Mouse (Mus musculus): ENCODE measurements around the gene Dnajb13. TPM values are rescaled to one million over a fixed set of nuclear protein-coding genes. Genes with fewer than 3 reads are reported as not detected.

The Dnajb13 gene
- 0.52 and 0.74 TPM in 2 replicates for polyA plus RNA-seq (2015; fragmentation: Nextera tagmentation; extraction: Ambion mirVana)

GRCm38 (mm10) chr7:100514573-100514972, at the start of gene Dnajb13:
TSS of gene Dnajb13 (minus strand) at chr7:100514960.
- H3K4me1 ChIP-seq = 0 out of 2 replicates have a peak, but pooled peaks cover 4% of the 10 kb centered on the region

GRCm38 (mm10) chr7:100561861-100562587, 47.3 kb upstream of the Dnajb13 start:
- Histone ChIP-seq H3K27ac (no peak overlapping the region), H3K4me2 (no peak overlapping the region), H3K36me3 (peaks cover 5% of the 10 kb centered on the region; the same call in 1 of the 2 replicates), H3K9me3 (no peaks in the 10 kb centered on the region), H3K27me3 (replicated peaks) (no peaks in the 10 kb centered on the region), H3K9ac (no peak overlapping the region), H3K4me1 (no peaks in the 10 kb centered on the region), H3K4me3 (replicated peaks) (no peak overlapping the region)
- 79% methylated on average over 11 of the region's 11 CpGs for WGBS
- ATAC-seq (ENCODE audit: insufficient read depth, low FRiP score, low read depth) = no peak

More at GRCm38 (mm10) chr7:100514573-100514972, at the start of gene Dnajb13:
- Histone ChIP-seq H3K4me3 (replicated peaks) (no peak within 1 kb of the TSS), H3K27ac (no peak within 1 kb of the TSS), H3K9me3 (no peaks in the 10 kb centered on the region), H3K27me3 (replicated peaks) (no peaks in the 10 kb centered on the region), H3K36me3 (no peaks in the 10 kb centered on the region), H3K4me2 (no peak within 1 kb of the TSS), H3K9ac (no peak within 1 kb of the TSS)
- WGBS = 50% methylated on average over 11 of the region's 11 CpGs
- no peak for ATAC-seq (ENCODE audit: insufficient read depth, low FRiP score, low read depth)

GRCm38 (mm10) chr7:100559331-100559730, 44.6 kb upstream of the Dnajb13 start:
- H3K36me3 ChIP-seq = no peaks in the 10 kb centered on the region
- peaks cover 4% of the 10 kb centered on the region; the same call in 1 of the 2 replicates for H3K4me1 ChIP-seq
- H3K27ac ChIP-seq = no peak overlapping the region
- ATAC-seq (ENCODE audit: insufficient read depth, low FRiP score, low read depth) = peak; percentile 27; the same call in 1 of the 2 replicates
- no peaks in the 10 kb centered on the region for H3K9me3 ChIP-seq
- no peak overlapping the region for H3K4me3 ChIP-seq (replicated peaks)
- 66% methylated on average over 4 of the region's 4 CpGs for WGBS
- no peaks in the 10 kb centered on the region for H3K27me3 ChIP-seq (replicated peaks)
- H3K4me2 ChIP-seq = no peak overlapping the region
- H3K9ac ChIP-seq = no peak overlapping the region

GRCm38 (mm10) chr7:100557241-100557640, 42.5 kb upstream of the Dnajb13 start:
- no peak overlapping the region for H3K4me2 ChIP-seq
- no peak overlapping the region for H3K27ac ChIP-seq
- H3K4me3 ChIP-seq (replicated peaks) = no peak overlapping the region
- no peaks in the 10 kb centered on the region for H3K9me3 ChIP-seq
- no peak overlapping the region for H3K9ac ChIP-seq
- H3K27me3 ChIP-seq (replicated peaks) = no peaks in the 10 kb centered on the region
- 71% methylated on average over 5 of the region's 5 CpGs for WGBS
- H3K4me1 ChIP-seq = peaks cover 4% of the 10 kb centered on the region; the same call in 1 of the 2 replicates
- H3K36me3 ChIP-seq = no peaks in the 10 kb centered on the region
- ATAC-seq (ENCODE audit: insufficient read depth, low FRiP score, low read depth) = no peak

DNA sequence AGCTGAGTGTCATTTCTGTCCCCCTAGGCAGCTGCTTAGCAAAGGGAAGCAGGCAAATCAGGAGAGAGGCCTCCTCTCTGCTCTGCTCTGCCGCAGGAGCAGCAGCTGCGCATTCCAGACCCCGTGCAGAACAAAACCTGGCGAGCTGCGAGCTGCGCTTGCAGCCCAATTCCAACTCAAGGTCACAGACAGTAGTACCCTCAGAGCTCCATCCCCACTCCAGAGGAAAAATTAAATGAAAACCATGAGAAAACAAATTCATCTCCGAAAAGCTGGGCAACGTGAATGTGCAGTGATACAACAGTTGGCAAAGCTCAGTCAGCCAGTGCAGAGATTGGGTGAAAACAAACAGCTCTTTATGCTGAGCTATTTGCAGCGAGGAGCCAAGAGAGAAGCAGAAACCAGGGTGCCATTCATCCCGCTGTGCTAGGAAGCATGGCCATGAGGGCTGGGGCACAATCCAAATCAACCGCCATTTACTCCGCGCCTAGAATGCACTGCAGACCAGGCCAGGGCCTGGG, 40.7 kb upstream of the Dnajb13 start:
- ATAC-seq (ENCODE audit: insufficient read depth, low FRiP score, low read depth) = peak; percentile 28; the same call in 1 of the 2 replicates
- 40% methylated on average over 13 of the region's 13 CpGs for WGBS
- H3K27ac ChIP-seq = peak overlapping the region; percentile 82
- H3K27me3 ChIP-seq (replicated peaks) = no peaks in the 10 kb centered on the region
- peaks cover 4% of the 10 kb centered on the region; the same call in 1 of the 2 replicates for H3K4me1 ChIP-seq
- H3K36me3 ChIP-seq = no peaks in the 10 kb centered on the region
- H3K4me3 ChIP-seq (replicated peaks) = no peak overlapping the region
- H3K9me3 ChIP-seq = no peaks in the 10 kb centered on the region
- H3K4me2 ChIP-seq = peak overlapping the region; percentile 6
- no peak overlapping the region for H3K9ac ChIP-seq

DNA sequence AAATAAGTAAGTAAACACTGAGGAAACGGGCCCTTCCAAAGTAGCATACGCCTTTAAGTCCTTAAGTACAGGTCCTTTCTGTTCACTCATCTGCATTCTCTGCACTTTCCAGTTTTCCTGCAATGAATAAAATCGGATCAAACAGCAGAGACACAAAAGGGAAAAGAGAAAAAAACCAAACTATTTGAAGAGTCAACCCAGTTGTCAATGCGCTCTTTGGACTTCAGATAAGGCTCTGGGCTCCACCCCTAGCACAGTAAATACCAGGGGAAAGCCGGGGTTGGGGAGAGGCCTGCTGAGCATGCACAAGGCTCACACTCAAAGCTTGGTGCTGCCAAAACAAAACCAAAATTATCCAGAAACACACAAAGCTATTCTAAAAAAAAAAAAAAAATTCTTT, 40.2 kb upstream of the Dnajb13 start:
- Histone ChIP-seq H3K4me3 (replicated peaks) (no peak overlapping the region), H3K4me1 (peaks cover 4% of the 10 kb centered on the region; the same call in 1 of the 2 replicates), H3K9ac (no peak overlapping the region), H3K4me2 (no peak overlapping the region), H3K27ac (peak overlapping the region; percentile 82), H3K27me3 (replicated peaks) (no peaks in the 10 kb centered on the region), H3K9me3 (no peaks in the 10 kb centered on the region), H3K36me3 (no peaks in the 10 kb centered on the region)
- 0 out of 2 replicates have a peak, but pooled peaks have one; percentile 80 for ATAC-seq (ENCODE audit: insufficient read depth, low FRiP score, low read depth)
- 50% methylated on average over 5 of the region's 5 CpGs for WGBS

- Histone ChIP-seq H3K9me3 (no peaks in the 10 kb centered on the region), H3K36me3 (peaks cover 5% of the 10 kb centered on the region; the same call in 1 of the 2 replicates), H3K9ac (no peak overlapping the region), H3K27ac (no peak overlapping the region), H3K27me3 (replicated peaks) (no peaks in the 10 kb centered on the region), H3K4me3 (replicated peaks) (no peak overlapping the region), H3K4me2 (no peak overlapping the region), H3K4me1 (peaks cover 3% of the 10 kb centered on the region; the same call in 1 of the 2 replicates)
- no peak for ATAC-seq (ENCODE audit: insufficient read depth, low FRiP score, low read depth)
- WGBS = 56% methylated on average over 5 of the region's 5 CpGs
Measured at GRCm38 (mm10) chr7:100550338-100551007, 35.7 kb upstream of the Dnajb13 start.

DNA sequence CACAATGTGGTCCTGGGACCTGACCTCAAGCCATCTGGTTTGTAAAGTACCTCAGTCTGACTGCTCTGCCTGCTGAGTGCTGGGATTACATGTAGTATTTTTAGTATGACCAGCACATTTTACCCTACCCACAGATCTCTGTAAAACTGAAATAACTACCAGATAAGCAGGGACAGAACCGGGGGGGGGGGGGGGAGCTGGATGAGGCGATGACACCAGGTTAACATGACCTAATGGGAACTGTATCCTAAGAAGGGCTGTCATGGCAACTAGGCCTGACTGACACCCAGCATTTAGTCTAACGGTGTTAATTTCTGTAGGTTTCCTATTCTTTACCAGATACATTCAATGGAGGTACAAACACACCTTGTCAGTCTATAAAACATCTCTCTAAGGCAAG, 35.0 kb upstream of the Dnajb13 start:
- peaks cover 5% of the 10 kb centered on the region; the same call in 1 of the 2 replicates for H3K36me3 ChIP-seq
- WGBS = 94% methylated on average over 3 of the region's 3 CpGs
- no peaks in the 10 kb centered on the region for H3K4me1 ChIP-seq
- H3K9ac ChIP-seq = no peak overlapping the region
- no peaks in the 10 kb centered on the region for H3K27me3 ChIP-seq (replicated peaks)
- no peak overlapping the region for H3K27ac ChIP-seq
- no peaks in the 10 kb centered on the region for H3K9me3 ChIP-seq
- ATAC-seq (ENCODE audit: insufficient read depth, low FRiP score, low read depth) = no peak
- H3K4me2 ChIP-seq = no peak overlapping the region
- H3K4me3 ChIP-seq (replicated peaks) = no peak overlapping the region

GRCm38 (mm10) chr7:100547631-100548030, 32.9 kb upstream of the Dnajb13 start:
- Histone ChIP-seq H3K9ac (no peak overlapping the region), H3K4me3 (replicated peaks) (no peak overlapping the region), H3K36me3 (peaks cover 5% of the 10 kb centered on the region; the same call in 1 of the 2 replicates), H3K9me3 (no peaks in the 10 kb centered on the region), H3K27ac (no peak overlapping the region), H3K4me1 (no peaks in the 10 kb centered on the region), H3K4me2 (no peak overlapping the region), H3K27me3 (replicated peaks) (no peaks in the 10 kb centered on the region)
- ATAC-seq (ENCODE audit: insufficient read depth, low FRiP score, low read depth) = no peak
- WGBS = 63% methylated on average over 4 of the region's 4 CpGs

DNA sequence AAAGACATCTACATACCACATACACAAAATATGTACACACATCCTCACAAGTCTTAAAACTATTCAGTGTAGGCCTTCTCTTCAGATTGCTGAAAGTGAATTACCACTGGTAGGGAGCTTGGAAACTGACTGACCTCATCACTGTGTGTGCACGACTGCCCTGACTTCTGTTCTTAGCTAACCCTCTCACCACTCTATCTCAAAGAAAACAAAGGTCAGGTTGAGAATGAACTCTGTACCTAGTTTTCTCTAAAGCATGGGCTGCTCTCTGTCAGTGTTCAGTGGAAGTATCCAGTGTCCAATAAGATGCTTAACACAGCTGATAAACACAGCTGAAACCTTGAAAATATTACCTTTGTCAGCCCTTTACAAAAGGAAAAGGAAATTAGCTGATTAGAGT, 29.7 kb upstream of the Dnajb13 start:
- H3K4me1 ChIP-seq = no peaks in the 10 kb centered on the region
- no peak overlapping the region for H3K4me2 ChIP-seq
- no peak overlapping the region for H3K4me3 ChIP-seq (replicated peaks)
- H3K9ac ChIP-seq = no peak overlapping the region
- no peak for ATAC-seq (ENCODE audit: insufficient read depth, low FRiP score, low read depth)
- no peaks in the 10 kb centered on the region for H3K9me3 ChIP-seq
- H3K27me3 ChIP-seq (replicated peaks) = no peaks in the 10 kb centered on the region
- 47% methylated on average over 1 of the region's 1 CpGs for WGBS
- H3K27ac ChIP-seq = no peak overlapping the region
- peaks cover 16% of the 10 kb centered on the region for H3K36me3 ChIP-seq

DNA sequence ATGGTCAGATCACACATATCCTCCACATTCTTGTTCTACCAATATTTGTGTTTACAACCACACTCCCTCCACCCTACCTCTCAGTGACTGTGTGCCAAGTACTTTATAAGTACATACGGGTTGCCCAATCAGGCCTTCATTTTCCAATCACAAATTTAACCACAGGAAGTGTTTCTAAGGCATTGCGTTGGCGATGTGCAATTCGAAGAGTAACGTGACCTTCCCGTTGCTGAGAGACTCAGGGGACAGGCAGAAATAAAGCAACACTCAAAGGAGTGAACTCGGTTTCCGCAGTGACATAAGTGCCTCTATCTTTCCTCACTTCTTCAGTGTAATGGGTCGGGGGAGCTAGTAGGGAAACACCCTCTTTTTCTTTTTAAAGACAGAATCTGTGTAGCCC, 24.8 kb upstream of the Dnajb13 start:
- no peak overlapping the region for H3K27ac ChIP-seq
- H3K4me3 ChIP-seq (replicated peaks) = no peak overlapping the region
- no peaks in the 10 kb centered on the region for H3K9me3 ChIP-seq
- WGBS = 94% methylated on average over 9 of the region's 9 CpGs
- ATAC-seq (ENCODE audit: insufficient read depth, low FRiP score, low read depth) = no peak
- no peak overlapping the region for H3K4me2 ChIP-seq
- H3K36me3 ChIP-seq = peaks cover 18% of the 10 kb centered on the region
- 0 out of 2 replicates have a peak, but pooled peaks cover 6% of the 10 kb centered on the region for H3K4me1 ChIP-seq
- H3K27me3 ChIP-seq (replicated peaks) = no peaks in the 10 kb centered on the region
- no peak overlapping the region for H3K9ac ChIP-seq

DNA sequence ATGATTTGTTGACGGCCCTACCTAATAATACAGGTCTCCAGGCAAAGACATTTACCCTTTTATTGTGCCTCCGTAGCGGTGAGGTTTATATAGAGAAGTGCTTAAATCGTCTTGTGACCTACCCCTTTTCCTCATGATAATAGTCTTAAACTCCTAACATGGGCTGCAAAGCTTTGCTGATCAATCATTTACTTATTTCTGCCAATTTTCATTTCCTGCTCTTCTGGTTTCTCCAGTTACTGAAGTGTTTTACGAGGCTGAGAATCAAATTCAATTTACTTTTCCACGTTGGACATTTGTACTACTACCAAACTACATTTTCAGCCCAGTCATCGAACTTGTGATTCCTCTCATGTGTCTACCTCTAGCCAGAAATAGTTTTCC, 22.8 kb upstream of the Dnajb13 start:
- H3K27ac ChIP-seq = peak overlapping the region; percentile 93
- peaks cover 18% of the 10 kb centered on the region for H3K36me3 ChIP-seq
- no peak for ATAC-seq (ENCODE audit: insufficient read depth, low FRiP score, low read depth)
- no peaks in the 10 kb centered on the region for H3K27me3 ChIP-seq (replicated peaks)
- peak overlapping the region; percentile 79 for H3K4me3 ChIP-seq (replicated peaks)
- peaks cover 9% of the 10 kb centered on the region; the same call in 1 of the 2 replicates for H3K4me1 ChIP-seq
- 20% methylated on average over 7 of the region's 7 CpGs for WGBS
- H3K9me3 ChIP-seq = no peaks in the 10 kb centered on the region
- H3K9ac ChIP-seq = peak overlapping the region; percentile 76; the same call in 1 of the 2 replicates
- peak overlapping the region; percentile 58 for H3K4me2 ChIP-seq
